Mouse (Mus musculus) brain, adult 2 months (tissue): Measurements from ENCODE around the gene Pam16.

Source experiments
- DNase-seq: peaks from one replicate; pipeline ENCODE4 v3.0.0; 2011; ENCODE audit warnings: low read depth, low spot score

Pam16 gene

GRCm38 (mm10) chr16:4646831-4647230, 22.0 kb upstream of the Pam16 start:
- no peak for DNase-seq

- no peak for DNase-seq
Measured at GRCm38 (mm10) chr16:4645867-4646266, 21.1 kb upstream of the Pam16 start.

DNA sequence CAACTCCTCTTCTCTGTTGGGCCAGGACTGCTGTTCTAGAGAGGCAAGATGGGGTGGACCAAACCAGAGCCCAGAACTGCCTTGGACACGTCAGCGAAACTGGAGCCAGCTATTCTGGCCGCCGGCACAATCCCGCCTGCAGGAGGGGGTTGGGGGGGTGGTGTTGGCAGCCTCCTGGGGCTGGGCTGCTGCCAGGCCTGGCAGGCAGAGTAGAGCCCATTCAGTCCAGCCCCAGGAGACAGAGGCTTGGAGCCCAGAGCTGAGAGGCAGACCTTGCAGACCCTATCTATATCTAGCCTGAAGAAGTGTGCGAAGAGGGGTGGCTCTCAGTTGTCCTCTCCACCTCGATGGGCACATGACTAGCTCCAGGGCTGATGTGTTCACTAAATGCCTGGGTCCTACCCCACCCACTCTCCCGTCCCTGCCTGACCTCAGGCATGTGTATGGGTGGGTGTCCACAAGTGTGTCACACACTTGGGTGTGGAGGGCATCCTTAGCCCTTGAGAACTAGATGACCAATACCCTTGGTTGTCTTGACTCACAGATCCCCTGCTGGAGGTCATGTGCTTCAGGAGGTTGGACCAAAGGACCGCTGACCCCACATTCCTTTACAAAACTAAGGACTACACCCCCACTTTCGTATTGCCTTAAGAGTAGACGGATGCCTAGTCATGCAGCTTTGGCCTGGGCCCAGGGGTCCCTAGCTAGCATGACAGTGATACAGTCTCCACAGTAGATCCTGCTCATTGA, 19.1 kb upstream of the Pam16 start:
- DNase-seq: peak; percentile 87

DNA sequence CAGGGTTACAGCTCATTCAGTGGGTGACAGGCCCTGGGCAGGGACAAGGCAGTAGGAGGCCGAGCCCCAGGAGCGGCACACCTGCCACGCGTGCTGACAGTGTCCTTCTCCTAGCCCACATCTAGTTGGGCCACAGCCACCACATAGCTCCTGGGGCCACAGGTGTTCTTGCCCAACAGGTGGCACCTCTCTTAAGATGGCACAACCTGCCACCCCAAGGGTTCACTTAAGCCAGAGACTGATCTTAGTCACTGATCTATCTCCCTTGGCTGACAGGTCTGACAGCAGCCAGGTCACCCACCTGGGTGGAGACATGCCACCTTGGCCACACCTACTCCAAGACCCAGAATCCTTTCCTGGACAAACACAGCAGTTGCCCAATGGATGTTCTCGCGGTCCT, 18.1 kb upstream of the Pam16 start:
- DNase-seq: no peak

- peak; percentile 80 for DNase-seq
Measured at GRCm38 (mm10) chr16:4642190-4642589, 17.4 kb upstream of the Pam16 start.

DNA sequence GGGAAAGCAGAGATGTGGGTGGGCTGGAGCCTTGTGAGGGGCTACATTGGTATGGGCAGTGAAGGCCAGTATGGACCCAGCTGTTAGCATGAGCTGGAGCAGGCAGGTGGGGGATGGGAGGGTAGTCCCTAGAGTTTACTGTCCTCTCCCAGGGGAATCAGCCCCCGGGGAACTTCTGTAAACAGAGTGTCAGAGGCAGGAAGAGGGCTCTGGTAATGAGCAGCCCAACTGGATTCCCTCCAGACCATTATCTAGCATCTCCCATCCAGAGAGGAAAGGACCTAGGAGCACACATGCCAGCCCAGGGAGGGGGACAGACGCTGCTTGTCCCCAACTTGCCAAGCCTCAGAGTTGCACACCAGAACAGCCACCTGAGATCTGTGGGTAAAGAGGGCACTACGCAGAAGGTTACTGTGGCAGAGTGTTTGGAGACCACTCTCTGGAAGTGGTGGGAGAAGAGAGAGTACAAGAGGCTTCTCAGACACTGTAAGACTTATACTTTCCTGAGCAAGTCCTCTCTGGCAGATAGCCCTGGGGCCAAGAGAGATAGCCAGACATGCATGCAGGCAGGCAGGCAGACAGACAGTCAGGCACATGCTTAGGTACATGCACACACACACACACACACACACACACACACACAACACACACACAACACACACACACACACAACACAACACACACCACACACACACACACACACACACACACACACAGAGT, 16.5 kb upstream of the Pam16 start:
- no peak for DNase-seq

DNA sequence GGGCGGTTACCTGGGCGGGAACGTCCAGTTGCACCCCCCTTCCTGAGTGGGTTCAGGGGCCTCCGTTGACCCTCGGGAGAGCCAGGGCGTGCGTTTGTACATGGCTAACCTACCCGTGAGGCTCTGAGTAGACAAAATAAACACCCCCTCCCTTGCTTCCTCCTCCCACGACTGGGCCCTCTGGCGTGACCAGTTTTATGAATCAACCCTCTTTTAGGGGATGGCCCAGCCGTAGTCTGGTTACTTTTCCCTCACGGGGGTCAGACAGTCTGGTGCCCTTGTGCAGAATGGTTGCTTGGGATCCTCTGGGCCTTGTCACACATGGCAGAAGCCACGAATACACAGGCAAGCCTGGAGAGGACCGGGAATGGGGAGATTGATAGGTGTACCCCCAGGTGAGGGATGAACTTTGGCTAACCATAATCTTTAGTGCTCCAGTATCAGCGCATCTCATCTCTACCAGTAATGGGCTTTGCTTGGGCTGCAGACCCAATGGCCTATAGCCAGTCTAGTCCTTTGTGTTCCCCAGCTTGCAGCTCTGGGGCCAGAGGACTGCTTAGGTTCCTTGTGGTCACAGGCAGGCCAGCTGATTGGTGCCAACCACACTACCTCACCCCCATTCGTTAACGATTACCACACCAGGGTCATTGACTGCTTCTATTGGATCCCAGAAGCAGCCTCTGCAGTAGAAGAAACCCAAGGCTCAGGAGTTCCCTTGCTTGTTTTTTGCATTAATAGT, 15.6 kb upstream of the Pam16 start:
- peak; percentile 45 for DNase-seq

- peak; percentile 83 for DNase-seq
Measured at GRCm38 (mm10) chr16:4639831-4640237, 15.0 kb upstream of the Pam16 start, which contains the start of the genes Vasn and Dnaja3. Gene Vasn (plus strand): TSS chr16:4639941. Gene Dnaja3 (plus strand): TSS chr16:4639989.

- no peak for DNase-seq
Measured at GRCm38 (mm10) chr16:4638891-4639390, 14.2 kb upstream of the Pam16 start.

GRCm38 (mm10) chr16:4635760-4636159, 11.0 kb upstream of the Pam16 start:
- no peak for DNase-seq

GRCm38 (mm10) chr16:4634681-4635080, 9.9 kb upstream of the Pam16 start:
- no peak for DNase-seq

- DNase-seq: no peak
Measured at GRCm38 (mm10) chr16:4633661-4634060, 8.9 kb upstream of the Pam16 start.

DNA sequence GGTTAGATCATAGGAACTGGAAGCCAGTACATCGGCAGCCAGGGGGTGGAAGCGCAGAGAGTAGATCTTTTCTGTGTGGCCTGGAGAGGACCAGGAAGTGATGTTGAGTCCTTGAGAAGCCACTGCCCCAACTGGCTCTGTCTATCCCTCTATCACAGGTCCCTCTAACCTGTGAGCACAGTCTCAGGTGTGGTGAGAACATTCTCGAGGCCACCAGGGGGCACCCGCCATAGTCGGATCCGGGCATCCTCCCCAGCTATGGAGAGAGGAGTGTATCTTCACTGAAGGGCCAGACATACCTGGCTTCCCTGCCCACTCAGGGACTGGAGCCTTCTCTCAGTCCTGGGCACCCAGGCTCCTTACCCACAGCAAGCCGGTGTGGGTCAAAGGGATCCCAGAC, 7.3 kb upstream of the Pam16 start:
- DNase-seq: no peak

GRCm38 (mm10) chr16:4629950-4630349, 5.2 kb upstream of the Pam16 start:
- peak; percentile 78 for DNase-seq

DNA sequence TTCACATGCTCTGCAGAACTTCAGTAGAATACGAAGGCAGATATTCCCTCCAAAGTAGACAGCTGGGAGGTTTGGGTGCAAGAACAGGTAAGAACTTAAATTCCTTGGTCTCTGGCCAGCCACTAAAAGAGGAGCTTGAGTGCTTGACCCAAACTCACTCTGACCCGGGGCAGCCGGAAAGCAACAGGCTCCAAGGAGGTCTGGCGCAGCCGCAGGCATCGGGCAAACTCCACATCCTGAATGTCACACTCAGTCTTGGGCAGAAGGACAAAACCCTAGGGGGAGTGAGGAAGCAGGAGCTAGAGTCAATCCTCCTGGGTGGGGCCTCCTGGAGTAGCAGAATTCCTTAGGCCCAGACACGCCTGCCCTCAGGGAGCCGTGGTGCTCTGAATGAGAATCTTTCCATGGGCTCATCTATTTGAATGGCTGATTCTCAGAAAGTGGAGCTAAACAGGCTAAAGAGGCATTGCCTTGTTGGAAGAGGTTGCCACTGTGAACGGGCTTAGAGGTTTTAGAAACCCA, 4.2 kb upstream of the Pam16 start:
- no peak for DNase-seq

- DNase-seq: no peak
Measured at GRCm38 (mm10) chr16:4627105-4627504, 2.3 kb upstream of the Pam16 start.

DNA sequence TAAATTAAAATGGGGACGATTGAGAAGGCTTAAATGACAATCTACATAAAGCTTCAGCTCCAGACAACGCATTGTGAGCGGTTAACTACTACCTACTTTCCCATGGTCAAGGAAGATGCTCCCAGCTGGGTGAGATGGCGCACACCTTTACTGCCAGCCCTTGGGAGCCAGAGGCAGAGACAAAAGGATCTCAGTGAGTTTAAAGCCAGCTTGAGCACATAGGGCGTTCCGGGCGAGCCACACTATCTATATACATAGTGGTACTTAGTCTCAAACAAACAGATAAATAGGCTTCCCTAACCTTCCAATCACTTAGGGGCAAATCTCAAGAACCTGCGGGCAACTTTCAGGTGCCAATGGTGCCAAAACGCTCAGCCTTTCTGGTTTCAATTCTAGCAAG, 714 bp downstream of the Pam16 start:
- no peak for DNase-seq

- no peak for DNase-seq
Measured at GRCm38 (mm10) chr16:4616829-4617228, 8.0 kb downstream of the Pam16 start.

GRCm38 (mm10) chr16:4615297-4615696, 9.5 kb downstream of the Pam16 start:
- DNase-seq: no peak

- DNase-seq: no peak
Measured at GRCm38 (mm10) chr16:4614639-4615038, 10.1 kb downstream of the Pam16 start.

DNA sequence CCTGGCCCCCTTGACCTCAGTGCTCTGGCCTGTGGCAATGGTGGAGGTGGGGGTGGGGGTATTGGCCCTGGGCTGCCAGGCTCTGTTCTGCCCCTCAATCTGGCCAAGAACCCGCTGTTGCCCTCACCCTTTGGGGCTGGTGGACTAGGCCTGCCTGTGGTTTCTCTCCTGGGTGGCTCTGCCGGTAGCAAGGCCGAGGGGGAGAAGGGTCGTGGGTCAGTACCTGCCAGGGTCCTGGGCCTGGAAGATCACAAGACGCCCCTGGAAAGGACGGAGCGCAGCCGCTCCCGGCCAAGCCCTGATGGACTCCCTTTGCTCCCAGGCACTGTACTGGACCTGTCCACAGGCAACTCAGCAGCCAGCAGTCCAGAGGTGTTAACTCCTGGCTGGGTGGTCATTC, 11.1 kb downstream of the Pam16 start:
- no peak for DNase-seq

DNA sequence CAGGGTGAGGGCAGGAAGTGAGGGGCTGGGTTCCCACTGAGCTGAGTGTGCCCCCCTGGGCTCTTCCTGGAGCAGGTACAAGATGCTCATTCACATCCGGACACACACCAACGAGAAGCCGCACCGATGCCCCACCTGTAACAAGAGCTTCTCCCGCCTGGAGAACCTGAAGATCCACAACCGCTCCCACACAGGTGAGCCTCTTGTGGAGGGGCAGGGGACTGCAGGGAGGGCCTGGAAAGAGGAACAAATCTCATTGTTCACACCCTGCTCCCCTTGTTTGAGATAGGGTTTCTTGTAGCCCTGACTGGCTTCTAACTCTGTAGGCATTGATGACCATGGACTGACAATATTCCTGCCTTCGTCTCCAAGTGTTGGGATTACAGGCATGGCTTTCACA, 13.1 kb downstream of the Pam16 start:
- no peak for DNase-seq
